Mouse (Mus musculus) heart, embryonic 13.5 days (tissue): ENCODE data around the gene Dtx4. TPM values are rescaled to one million over a fixed set of nuclear protein-coding genes. Genes with fewer than 3 reads are reported as not detected.

Experiments
- ATAC-seq: fragments of 200-750 bp; cut with Nextera tagmentation; 2 replicates; pipeline ENCODE4 v1.8.0; 2017; ENCODE audit warnings: moderate TSS enrichment; ENCODE audit not compliant: insufficient number of reproducible peaks, low FRiP score, low TSS enrichment; ENCODE audit errors: extremely low read depth
- H3K27ac ChIP-seq: fragments of 300-500 bp; sonication (generic); replicated peaks from 2 replicates; pipeline ENCODE4 v1.5.1; 2015; ENCODE audit warnings: moderate library complexity, mild to moderate bottlenecking, inconsistent platforms
- H3K27me3 ChIP-seq: fragments of 300-500 bp; sonication (generic); replicated peaks from 2 replicates; pipeline ENCODE4 v1.6.1; 2015; ENCODE audit warnings: mild to moderate bottlenecking, inconsistent platforms
- H3K36me3 ChIP-seq: fragments of 300-500 bp; sonication (generic); 2 replicates; pipeline ENCODE4 v1.6.1; 2015; ENCODE audit warnings: mild to moderate bottlenecking, inconsistent platforms
- H3K4me1 ChIP-seq: fragments of 300-500 bp; sonication (generic); 2 replicates; pipeline ENCODE4 v1.6.1; 2015; ENCODE audit warnings: inconsistent platforms
- H3K4me2 ChIP-seq: fragments of 300-500 bp; sonication (generic); 2 replicates; pipeline ENCODE4 v1.6.1; 2015; ENCODE audit warnings: inconsistent platforms, mild to moderate bottlenecking, moderate library complexity
- H3K4me3 ChIP-seq: fragments of 300-500 bp; sonication (generic); 2 replicates; pipeline ENCODE4 v1.5.1; 2015; ENCODE audit warnings: moderate library complexity, mild to moderate bottlenecking, inconsistent platforms
- H3K9ac ChIP-seq: fragments of 300-500 bp; sonication (generic); 2 replicates; pipeline ENCODE4 v1.6.1; 2015; ENCODE audit warnings: inconsistent platforms, mild to moderate bottlenecking, moderate library complexity
- H3K9me3 ChIP-seq: fragments of 300-500 bp; sonication (generic); 2 replicates; pipeline ENCODE4 v1.6.1; 2016; ENCODE audit warnings: inconsistent platforms
- WGBS: fragments of 180-500 bp; shearing (Covaris S2); methylation state at CpG from one replicate; pipeline ENCODE4 v1.1.7; 2015; ENCODE audit warnings: mixed read lengths; 5-methylcytosine and 5-hydroxymethylcytosine counted together
- polyA plus RNA-seq: library from polyadenylated mRNA; unstranded; fragments of >200 nt; fragmentation: Nextera tagmentation; extraction: Ambion mirVana; gene quantifications from 2 replicates; pipeline ENCODE4 v1.2.1, GENCODE M21; 2015

Dtx4 gene
- polyA plus RNA-seq, 1 experiment from 2014 or later, result 1.9 TPM

- H3K27me3 ChIP-seq, result no peaks in the 10 kb centered on the region
- 37% methylated on average over 4 of the region's 4 CpGs for WGBS
- no peak overlapping the region for H3K4me3 ChIP-seq
- H3K4me1 ChIP-seq, result peaks cover 28% of the 10 kb centered on the region
- ATAC-seq, result no peak
- H3K4me2 ChIP-seq, result no peak overlapping the region
- H3K27ac ChIP-seq, result peak overlapping the region; percentile 29; the same call in 1 of the 2 replicates
- H3K36me3 ChIP-seq, result 0 out of 2 replicates have a peak, but pooled peaks cover 2% of the 10 kb centered on the region
- no peaks in the 10 kb centered on the region for H3K9me3 ChIP-seq
- no peak overlapping the region for H3K9ac ChIP-seq
Observed at GRCm38 (mm10) chr19:12483782-12484181, 17.5 kb downstream of the Dtx4 start.

DNA sequence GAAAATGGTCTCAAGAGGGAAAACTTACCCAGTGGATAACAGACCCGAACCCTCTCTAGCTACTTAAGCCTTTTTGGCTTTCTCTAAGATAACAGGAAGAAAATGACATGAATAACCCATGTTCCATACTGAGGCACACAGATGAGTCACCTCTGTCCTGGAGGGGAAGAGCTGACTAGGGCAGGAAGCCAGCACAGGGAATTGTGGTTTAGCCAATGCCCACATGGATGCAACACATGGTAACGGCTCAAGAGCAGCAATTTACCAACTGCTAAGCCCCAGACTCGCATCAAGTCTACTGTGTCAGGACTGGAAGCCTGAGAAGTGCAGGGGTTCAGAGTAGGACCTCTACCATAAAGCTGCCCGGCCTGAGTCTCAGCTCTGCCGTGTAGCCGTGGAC lies 22.9 kb downstream of the Dtx4 start:
- H3K27me3 ChIP-seq, result no peaks in the 10 kb centered on the region
- 78% methylated on average over 6 of the region's 6 CpGs for whole genome bisulfite sequencing
- no peak overlapping the region for H3K27ac ChIP-seq
- 0 out of 2 replicates have a peak, but pooled peaks cover 2% of the 10 kb centered on the region for H3K36me3 ChIP-seq
- H3K9ac ChIP-seq, result no peak overlapping the region
- no peak for ATAC-seq
- no peak overlapping the region for H3K4me3 ChIP-seq
- H3K4me2 ChIP-seq, result no peak overlapping the region
- no peaks in the 10 kb centered on the region for H3K9me3 ChIP-seq
- H3K4me1 ChIP-seq, result peaks cover 14% of the 10 kb centered on the region

- no peak for ATAC-seq
- H3K9ac ChIP-seq, result no peak overlapping the region
- H3K4me2 ChIP-seq, result no peak overlapping the region
- no peaks in the 10 kb centered on the region for H3K27me3 ChIP-seq
- no peak overlapping the region for H3K4me3 ChIP-seq
- peaks cover 18% of the 10 kb centered on the region for H3K4me1 ChIP-seq
- 26% methylated on average over 5 of the region's 5 CpGs for WGBS
- no peaks in the 10 kb centered on the region for H3K36me3 ChIP-seq
- no peak overlapping the region for H3K27ac ChIP-seq
- no peaks in the 10 kb centered on the region for H3K9me3 ChIP-seq
Observed at GRCm38 (mm10) chr19:12476721-12477270, 24.5 kb downstream of the Dtx4 start.

DNA sequence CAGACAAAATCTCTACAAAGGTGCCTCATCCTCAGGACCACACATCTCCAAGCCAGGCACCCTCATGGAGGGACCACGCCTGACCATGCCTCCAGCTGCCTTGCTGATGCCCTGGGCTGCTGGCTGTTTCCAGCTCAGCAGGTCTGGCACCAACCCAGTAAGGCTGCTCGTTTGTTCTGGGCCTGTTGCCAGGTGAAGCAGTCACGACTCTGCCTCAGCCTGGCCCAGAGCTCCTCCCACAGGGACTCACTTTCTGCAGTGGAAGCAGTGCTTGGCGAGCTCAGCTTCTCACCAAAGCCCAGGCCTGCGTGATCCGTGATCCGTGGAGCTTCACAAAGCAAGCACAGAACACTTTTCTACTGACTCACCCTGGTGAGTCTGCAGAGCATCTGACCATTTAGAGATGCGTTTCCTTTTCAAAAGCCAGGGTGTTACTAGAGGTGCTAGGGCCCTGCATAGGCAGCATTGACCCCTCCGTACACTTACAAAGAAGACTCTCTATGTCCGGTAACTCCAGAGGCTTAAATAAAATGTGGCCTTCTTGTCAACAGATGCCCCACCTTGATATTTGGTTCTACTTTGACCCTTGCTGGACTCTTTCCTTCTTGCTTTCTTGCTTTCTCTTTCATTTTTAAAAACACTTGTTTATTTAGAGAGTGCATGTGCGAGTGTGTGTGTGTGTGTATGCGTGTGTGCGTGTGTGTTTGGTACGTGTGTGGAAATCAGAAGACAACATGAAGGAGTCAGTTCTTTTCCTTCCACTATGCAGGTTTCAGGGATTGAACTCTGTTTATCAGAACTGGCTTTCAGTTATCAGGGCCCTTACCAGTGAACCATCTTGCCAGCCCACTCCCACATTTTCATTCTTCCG lies 25.6 kb downstream of the Dtx4 start:
- H3K27ac ChIP-seq, result peak overlapping the region; percentile 50
- peaks cover 20% of the 10 kb centered on the region for H3K4me1 ChIP-seq
- H3K4me2 ChIP-seq, result peak overlapping the region; percentile 18; the same call in 1 of the 2 replicates

DNA sequence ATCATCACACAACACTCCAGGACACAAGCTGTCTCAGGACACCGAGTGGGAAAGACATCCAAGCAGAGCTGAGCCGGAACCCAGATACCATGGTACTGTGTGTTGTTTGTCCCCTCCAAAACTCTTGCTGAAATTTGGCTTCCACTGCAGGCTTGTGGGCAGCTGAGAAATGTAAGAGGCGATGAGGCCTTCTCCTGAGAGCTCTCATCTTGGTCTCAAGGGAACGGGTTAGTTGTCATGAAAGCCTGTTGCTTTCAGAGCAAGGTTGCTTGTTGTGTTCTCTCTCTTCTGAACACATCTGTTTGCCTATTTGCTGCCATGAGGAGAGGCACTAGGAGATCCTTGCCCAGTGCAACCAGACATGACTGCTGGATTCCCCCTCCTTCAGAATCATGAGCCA lies 27.3 kb downstream of the Dtx4 start:
- Histone ChIP-seq H3K9ac (no peak overlapping the region), H3K27me3 (no peaks in the 10 kb centered on the region), H3K36me3 (no peaks in the 10 kb centered on the region), H3K4me3 (no peak overlapping the region), H3K9me3 (no peaks in the 10 kb centered on the region), H3K27ac (no peak overlapping the region), H3K4me1 (peaks cover 20% of the 10 kb centered on the region), H3K4me2 (no peak overlapping the region)
- 78% methylated on average over 4 of the region's 4 CpGs for WGBS
- no peak for ATAC-seq

More for the DNA sequence above, 25.6 kb downstream of the Dtx4 start:
- 48% methylated on average over 15 of the region's 15 CpGs for WGBS
- H3K9ac ChIP-seq, result no peak overlapping the region
- H3K36me3 ChIP-seq, result no peaks in the 10 kb centered on the region
- H3K9me3 ChIP-seq, result no peaks in the 10 kb centered on the region
- peak; percentile 82 for ATAC-seq
- no peak overlapping the region for H3K4me3 ChIP-seq
- no peaks in the 10 kb centered on the region for H3K27me3 ChIP-seq

GRCm38 (mm10) chr19:12473201-12473641 lies 28.0 kb downstream of the Dtx4 start:
- Histone ChIP-seq H3K9ac (no peak overlapping the region), H3K36me3 (no peaks in the 10 kb centered on the region), H3K27ac (no peak overlapping the region), H3K9me3 (no peaks in the 10 kb centered on the region), H3K4me1 (peaks cover 20% of the 10 kb centered on the region), H3K4me3 (no peak overlapping the region), H3K27me3 (no peaks in the 10 kb centered on the region), H3K4me2 (no peak overlapping the region)
- ATAC-seq, result no peak
- 61% methylated on average over 4 of the region's 4 CpGs for WGBS

DNA sequence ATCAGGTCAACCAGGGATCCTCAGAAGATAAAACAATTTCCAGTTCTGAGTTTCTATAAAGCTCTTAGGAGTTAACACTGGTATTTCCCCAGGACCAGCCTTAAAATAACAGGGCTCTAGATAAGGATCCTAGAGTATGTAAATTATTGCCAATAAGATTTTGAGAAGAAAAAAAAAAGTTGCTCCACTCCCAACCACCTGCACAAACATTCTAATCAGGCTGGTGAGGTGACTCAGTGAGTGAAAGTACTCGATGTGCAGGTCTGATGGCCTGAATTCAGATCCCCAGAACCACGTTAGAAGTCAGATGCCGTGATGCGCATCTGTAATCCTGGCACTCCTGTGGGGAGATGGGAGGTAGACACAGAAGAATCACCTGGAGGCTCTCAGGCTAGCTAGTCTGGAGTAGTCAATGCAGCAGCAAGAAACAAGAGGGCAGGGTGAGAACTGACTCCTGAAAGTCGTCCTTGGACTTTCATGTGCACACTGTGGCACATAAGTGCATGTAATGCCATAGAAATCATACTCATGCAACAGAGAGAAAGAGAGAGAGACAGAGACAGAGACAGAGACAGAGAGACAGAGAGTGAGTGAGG lies 28.8 kb downstream of the Dtx4 start:
- Histone ChIP-seq H3K9ac (no peak overlapping the region), H3K9me3 (no peaks in the 10 kb centered on the region), H3K4me2 (no peak overlapping the region), H3K4me1 (peaks cover 20% of the 10 kb centered on the region), H3K27me3 (no peaks in the 10 kb centered on the region), H3K36me3 (no peaks in the 10 kb centered on the region), H3K27ac (no peak overlapping the region), H3K4me3 (no peak overlapping the region)
- ATAC-seq, result no peak
- 63% methylated on average over 5 of the region's 5 CpGs for WGBS

DNA sequence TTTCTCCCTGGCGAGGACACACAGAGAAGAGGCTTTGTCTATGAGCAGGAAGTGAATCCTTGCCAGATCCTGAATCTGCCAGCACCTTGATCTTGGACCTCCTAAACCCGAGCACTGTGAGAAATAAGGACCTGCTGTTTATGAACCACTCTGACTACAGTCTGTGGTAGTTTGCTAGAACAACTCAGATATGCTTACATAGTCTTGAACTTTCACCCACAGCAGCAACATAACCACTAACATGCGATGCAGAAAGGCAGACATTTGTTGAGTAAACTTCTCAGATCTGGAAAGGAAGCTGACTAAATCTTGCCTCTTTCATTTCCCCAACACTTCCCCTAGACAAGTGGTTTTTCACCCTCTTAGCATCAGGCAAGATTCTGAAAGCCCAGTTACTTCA lies 29.4 kb downstream of the Dtx4 start:
- Histone ChIP-seq H3K9ac (no peak overlapping the region), H3K4me2 (no peak overlapping the region), H3K4me3 (no peak overlapping the region), H3K27me3 (no peaks in the 10 kb centered on the region), H3K9me3 (no peaks in the 10 kb centered on the region), H3K27ac (no peak overlapping the region), H3K36me3 (no peaks in the 10 kb centered on the region), H3K4me1 (peaks cover 16% of the 10 kb centered on the region)
- WGBS, result 45% methylated on average over 3 of the region's 3 CpGs
- ATAC-seq, result no peak

- Histone ChIP-seq H3K27me3 (no peaks in the 10 kb centered on the region), H3K36me3 (no peaks in the 10 kb centered on the region), H3K9me3 (no peaks in the 10 kb centered on the region), H3K9ac (no peak overlapping the region), H3K4me1 (peaks cover 23% of the 10 kb centered on the region), H3K4me3 (no peak overlapping the region), H3K4me2 (no peak overlapping the region), H3K27ac (no peak overlapping the region)
- 76% methylated on average over 5 of the region's 5 CpGs for WGBS
- ATAC-seq, result no peak
Observed at GRCm38 (mm10) chr19:12467436-12467835, 33.8 kb downstream of the Dtx4 start.

- no peak for ATAC-seq
- H3K9me3 ChIP-seq, result no peaks in the 10 kb centered on the region
- no peak overlapping the region for H3K4me3 ChIP-seq
- no peaks in the 10 kb centered on the region for H3K36me3 ChIP-seq
- H3K4me2 ChIP-seq, result no peak overlapping the region
- H3K9ac ChIP-seq, result no peak overlapping the region
- H3K4me1 ChIP-seq, result peaks cover 19% of the 10 kb centered on the region
- no peak overlapping the region for H3K27ac ChIP-seq
- WGBS, result 20% methylated on average over 7 of the region's 7 CpGs
- H3K27me3 ChIP-seq, result no peaks in the 10 kb centered on the region
Observed at GRCm38 (mm10) chr19:12466204-12466603, 35.0 kb downstream of the Dtx4 start.

DNA sequence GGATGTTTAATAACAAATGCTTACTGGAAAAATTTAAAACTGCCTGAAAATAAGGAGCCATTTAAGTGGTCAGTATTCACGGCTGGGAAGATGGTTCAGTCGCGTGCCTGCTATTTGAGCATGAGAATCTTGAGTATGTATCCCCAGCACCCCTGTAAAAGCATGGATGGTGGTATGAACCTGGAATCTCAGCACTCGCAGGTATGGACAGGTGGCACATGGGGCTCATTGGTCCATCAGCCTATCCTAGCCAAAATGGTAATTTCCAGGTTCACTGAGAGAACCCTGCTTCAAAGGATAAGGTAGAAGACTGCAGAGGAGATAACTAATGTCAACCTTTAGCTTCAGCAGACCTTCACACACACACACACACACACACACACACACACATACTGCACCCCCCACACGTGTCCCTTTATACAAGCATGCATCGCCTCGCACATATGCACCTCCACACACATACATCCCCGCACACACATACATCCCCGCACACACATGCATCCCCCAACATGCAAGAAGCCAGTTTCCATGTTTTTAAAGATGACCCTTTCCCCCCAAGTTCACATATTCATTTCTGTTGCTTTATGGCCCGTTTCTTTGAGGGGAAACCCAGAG lies 35.6 kb downstream of the Dtx4 start:
- whole genome bisulfite sequencing, result 87% methylated on average over 10 of the region's 10 CpGs
- no peak for ATAC-seq
- Histone ChIP-seq H3K4me1 (peaks cover 19% of the 10 kb centered on the region), H3K4me3 (no peak overlapping the region), H3K36me3 (no peaks in the 10 kb centered on the region), H3K9me3 (no peaks in the 10 kb centered on the region), H3K27me3 (no peaks in the 10 kb centered on the region), H3K4me2 (no peak overlapping the region), H3K9ac (no peak overlapping the region), H3K27ac (no peak overlapping the region)
